Mouse (Mus musculus) heart, adult 2 months (tissue): ENCODE data around the gene Chil1.

ENCODE experiments used
- CTCF ChIP-seq: fragments of 200-600 bp; IDR thresholded peaks from 2 replicates; pipeline ENCODE4 v1.8.1; 2022; ENCODE audit warnings: antibody characterized with exemption, mild to moderate bottlenecking, moderate library complexity
- EP300 ChIP-seq: fragments of 200-500 bp; IDR thresholded peaks from 2 replicates; pipeline ENCODE4 v1.6.1; 2011; ENCODE audit warnings: low read depth, low read length, control low read depth; ENCODE audit not compliant: insufficient read depth
- POLR2A ChIP-seq: fragments of 200-500 bp; IDR thresholded peaks from 2 replicates; pipeline ENCODE4 v1.6.1; 2011; ENCODE audit warnings: mild to moderate bottlenecking, low read depth, low read length, control low read depth; ENCODE audit not compliant: insufficient read depth

DNA sequence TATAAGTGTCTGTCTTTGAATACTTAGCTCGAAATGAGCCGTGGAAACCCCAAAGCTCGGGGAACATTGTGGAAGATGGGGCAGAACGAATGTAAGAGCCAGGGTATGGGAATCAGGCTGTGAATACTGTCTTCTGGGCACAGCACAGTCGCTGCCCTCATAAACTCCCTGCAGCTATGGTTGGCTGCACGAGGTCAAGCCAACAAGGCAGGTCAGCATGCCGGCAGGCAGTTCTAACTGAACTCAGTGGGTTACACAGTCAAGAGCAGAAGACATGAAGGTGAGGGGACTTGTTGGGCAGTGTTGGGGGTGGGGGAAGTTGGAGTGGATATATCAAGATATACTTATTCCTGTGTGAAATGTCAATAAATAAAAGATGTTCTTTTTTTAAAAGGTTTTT lies 33.1 kb downstream of the Chil1 start:
- no peak for TF ChIP-seq CTCF
- no peak for TF ChIP-seq EP300
- TF ChIP-seq POLR2A, result no peak
